Mouse (Mus musculus) forebrain, embryonic 14.5 days (tissue): ENCODE data around the gene Hist2h2aa1. TPM values are rescaled to one million over a fixed set of nuclear protein-coding genes. Genes with fewer than 3 reads are reported as not detected.

Experiments used
- ATAC-seq: fragments of 200-750 bp; cut with Nextera tagmentation; 2 replicates; pipeline ENCODE4 v1.8.0; 2017; ENCODE audit warnings: mild to moderate bottlenecking, moderate library complexity
- DNase-seq: peaks from one replicate; pipeline ENCODE4 v3.0.0-alpha.2; 2015; ENCODE audit warnings: low spot score
- H3K27ac ChIP-seq: fragments of 300-500 bp; sonication (generic); 2 replicates; pipeline ENCODE4 v1.5.1; 2014; ENCODE audit warnings: low read depth, mild to moderate bottlenecking, control low read depth, low read length, moderate library complexity
- H3K27me3 ChIP-seq: fragments of 300-500 bp; sonication (generic); replicated peaks from 2 replicates; pipeline ENCODE4 v1.6.1; 2014; ENCODE audit warnings: low read length, control low read depth, mixed read lengths; ENCODE audit not compliant: control insufficient read depth, insufficient read depth
- H3K36me3 ChIP-seq: fragments of 300-500 bp; sonication (generic); 2 replicates; pipeline ENCODE4 v1.6.1; 2014; ENCODE audit warnings: low read length, control low read depth; ENCODE audit not compliant: control insufficient read depth, insufficient read depth
- H3K4me1 ChIP-seq: fragments of 300-500 bp; sonication (generic); 2 replicates; pipeline ENCODE4 v1.6.1; 2014; ENCODE audit warnings: antibody characterized with exemption, low read length, control low read depth; ENCODE audit not compliant: control insufficient read depth, insufficient read depth
- H3K4me2 ChIP-seq: fragments of 300-500 bp; sonication (generic); 2 replicates; pipeline ENCODE4 v1.6.1; 2014; ENCODE audit warnings: mild to moderate bottlenecking, control low read depth, low read length
- H3K4me3 ChIP-seq: fragments of 300-500 bp; sonication (generic); 2 replicates; pipeline ENCODE4 v1.5.1; 2014; ENCODE audit warnings: low read depth, low read length, control low read depth
- H3K9ac ChIP-seq: fragments of 300-500 bp; sonication (generic); 2 replicates; pipeline ENCODE4 v1.6.1; 2014; ENCODE audit warnings: mild to moderate bottlenecking, low read length, control low read depth, moderate library complexity
- H3K9me3 ChIP-seq: fragments of 300-500 bp; sonication (generic); replicated peaks from 2 replicates; pipeline ENCODE4 v1.6.1; 2016; ENCODE audit warnings: low read length, control low read depth, mixed read lengths; ENCODE audit not compliant: control insufficient read depth
- WGBS: fragments of 180-500 bp; shearing (Covaris S2); extraction: QIAGEN DNeasy Blood & Tissue Kit; methylation state at CpG from one replicate; pipeline ENCODE4 v1.1.7; 2014; 5-methylcytosine and 5-hydroxymethylcytosine counted together
- polyA plus RNA-seq: library from polyadenylated mRNA; unstranded; fragments of >200 nt; fragmentation: Nextera tagmentation; extraction: Ambion mirVana; gene quantifications from 2 replicates; pipeline ENCODE4 v1.2.1, GENCODE M21; 2014

Hist2h2aa1 gene
- polyA plus RNA-seq, 1 experiment from 2014 or later = 35.7 TPM

- no peak overlapping the region for H3K9ac ChIP-seq
- no peak overlapping the region for H3K27ac ChIP-seq
- 85% methylated on average over 3 of the region's 3 CpGs for WGBS
- DNase-seq (no peak), ATAC-seq (no peak)
- no peak overlapping the region for H3K4me3 ChIP-seq
- no peak overlapping the region for H3K4me2 ChIP-seq
- no peaks in the 10 kb centered on the region for H3K27me3 ChIP-seq
- H3K36me3 ChIP-seq = no peaks in the 10 kb centered on the region
- peaks cover 6% of the 10 kb centered on the region for H3K4me1 ChIP-seq
- H3K9me3 ChIP-seq = no peaks in the 10 kb centered on the region
These were observed 11.9 kb downstream of the Hist2h2aa1 start for GRCm38 (mm10) chr3:96257190-96257589.

GRCm38 (mm10) chr3:96260220-96260619 lies 14.9 kb downstream of the Hist2h2aa1 start:
- ATAC-seq (no peak), DNase-seq (no peak)
- 90% methylated on average over 5 of the region's 5 CpGs for WGBS
- no peak overlapping the region for H3K9ac ChIP-seq
- no peak overlapping the region for H3K4me3 ChIP-seq
- no peaks in the 10 kb centered on the region for H3K36me3 ChIP-seq
- no peak overlapping the region for H3K4me2 ChIP-seq
- no peak overlapping the region for H3K27ac ChIP-seq
- peaks cover 18% of the 10 kb centered on the region for H3K4me1 ChIP-seq
- no peaks in the 10 kb centered on the region for H3K27me3 ChIP-seq
- H3K9me3 ChIP-seq = no peaks in the 10 kb centered on the region

GRCm38 (mm10) chr3:96261623-96262022 lies 16.3 kb downstream of the Hist2h2aa1 start:
- no peak for ATAC-seq
- no peaks in the 10 kb centered on the region for H3K27me3 ChIP-seq
- no peak for DNase-seq
- no peaks in the 10 kb centered on the region for H3K36me3 ChIP-seq
- no peaks in the 10 kb centered on the region for H3K9me3 ChIP-seq
- H3K4me2 ChIP-seq = peak overlapping the region; percentile 84
- 64% methylated on average over 3 of the region's 3 CpGs for WGBS
- peaks cover 18% of the 10 kb centered on the region for H3K4me1 ChIP-seq
- H3K9ac ChIP-seq = peak overlapping the region; percentile 86
- peak overlapping the region; percentile 98 for H3K27ac ChIP-seq
- H3K4me3 ChIP-seq = peak overlapping the region; percentile 55; the same call in 1 of the 2 replicates

- under 1% methylated on average over 19 of the region's 19 CpGs for WGBS
- peak; percentile 88 for DNase-seq
- peak overlapping the region; percentile 86 for H3K9ac ChIP-seq
- peak overlapping the region; percentile 55 for H3K4me3 ChIP-seq
- peak overlapping the region; percentile 84 for H3K4me2 ChIP-seq
- H3K27me3 ChIP-seq = no peaks in the 10 kb centered on the region
- peak overlapping the region; percentile 98 for H3K27ac ChIP-seq
- ATAC-seq = peak; percentile 62
- H3K9me3 ChIP-seq = no peaks in the 10 kb centered on the region
- no peaks in the 10 kb centered on the region for H3K36me3 ChIP-seq
- peaks cover 18% of the 10 kb centered on the region for H3K4me1 ChIP-seq
These were observed 17.0 kb downstream of the Hist2h2aa1 start for GRCm38 (mm10) chr3:96262216-96262875.

- ATAC-seq (peak; percentile 93), DNase-seq (peak; percentile 98)
- Histone ChIP-seq H3K27me3 (no peaks in the 10 kb centered on the region), H3K9ac (peak within 1 kb of the TSS; percentile 86), H3K36me3 (no peaks in the 10 kb centered on the region), H3K27ac (peak within 1 kb of the TSS; percentile 98), H3K9me3 (no peaks in the 10 kb centered on the region), H3K4me3 (peak within 1 kb of the TSS; percentile 55), H3K4me1 (peaks cover 18% of the 10 kb centered on the region), H3K4me2 (peak within 1 kb of the TSS; percentile 84)
- WGBS = 0% methylated on average over 40 of the region's 40 CpGs
These were observed 17.8 kb downstream of the Hist2h2aa1 start, which contains the start of gene Hist2h4 for GRCm38 (mm10) chr3:96262979-96263550. Hist2h4 (minus strand) TSS chr3:96263311.

GRCm38 (mm10) chr3:96263558-96264403 lies 18.5 kb downstream of the Hist2h2aa1 start:
- no peaks in the 10 kb centered on the region for H3K9me3 ChIP-seq
- ATAC-seq (peak; percentile 43), DNase-seq (no peak)
- H3K27me3 ChIP-seq = no peaks in the 10 kb centered on the region
- H3K4me3 ChIP-seq = peak overlapping the region; percentile 55
- H3K27ac ChIP-seq = peak overlapping the region; percentile 98
- peak overlapping the region; percentile 84 for H3K4me2 ChIP-seq
- H3K36me3 ChIP-seq = no peaks in the 10 kb centered on the region
- peak overlapping the region; percentile 72 for H3K9ac ChIP-seq
- WGBS = 7% methylated on average over 27 of the region's 27 CpGs
- H3K4me1 ChIP-seq = peaks cover 18% of the 10 kb centered on the region

- WGBS = 74% methylated on average over 7 of the region's 7 CpGs
- H3K27me3 ChIP-seq = no peaks in the 10 kb centered on the region
- H3K4me2 ChIP-seq = peak overlapping the region; percentile 84
- peak overlapping the region; percentile 98; the same call in 1 of the 2 replicates for H3K27ac ChIP-seq
- peaks cover 18% of the 10 kb centered on the region for H3K4me1 ChIP-seq
- H3K36me3 ChIP-seq = no peaks in the 10 kb centered on the region
- H3K9ac ChIP-seq = peak overlapping the region; percentile 72
- 0 out of 2 replicates have a peak overlapping the region, but pooled peaks have one; percentile 55 for H3K4me3 ChIP-seq
- ATAC-seq (no peak), DNase-seq (no peak)
- H3K9me3 ChIP-seq = no peaks in the 10 kb centered on the region
These were observed 19.2 kb downstream of the Hist2h2aa1 start for GRCm38 (mm10) chr3:96264404-96264949.

- no peak overlapping the region for H3K9ac ChIP-seq
- ATAC-seq (no peak), DNase-seq (no peak)
- no peak overlapping the region for H3K4me2 ChIP-seq
- H3K27ac ChIP-seq = no peak overlapping the region
- H3K9me3 ChIP-seq = no peaks in the 10 kb centered on the region
- peaks cover 18% of the 10 kb centered on the region for H3K4me1 ChIP-seq
- no peaks in the 10 kb centered on the region for H3K27me3 ChIP-seq
- no peak overlapping the region for H3K4me3 ChIP-seq
- H3K36me3 ChIP-seq = no peaks in the 10 kb centered on the region
- WGBS = 92% methylated on average over 8 of the region's 8 CpGs
These were observed 20.9 kb downstream of the Hist2h2aa1 start for GRCm38 (mm10) chr3:96266132-96266710.
